Mouse (Mus musculus) mesoderm, embryonic 11.5 days (tissue): Measurements from ENCODE around the gene Grm4.
A peak's percentile ranks its signal among the peaks of the same experiment; 100 is the strongest.

Experiments
- DNase-seq: peaks from one replicate; pipeline ENCODE4 v3.0.0-alpha.2; 2012; ENCODE audit warnings: low read depth, low spot score

The Grm4 gene

DNA sequence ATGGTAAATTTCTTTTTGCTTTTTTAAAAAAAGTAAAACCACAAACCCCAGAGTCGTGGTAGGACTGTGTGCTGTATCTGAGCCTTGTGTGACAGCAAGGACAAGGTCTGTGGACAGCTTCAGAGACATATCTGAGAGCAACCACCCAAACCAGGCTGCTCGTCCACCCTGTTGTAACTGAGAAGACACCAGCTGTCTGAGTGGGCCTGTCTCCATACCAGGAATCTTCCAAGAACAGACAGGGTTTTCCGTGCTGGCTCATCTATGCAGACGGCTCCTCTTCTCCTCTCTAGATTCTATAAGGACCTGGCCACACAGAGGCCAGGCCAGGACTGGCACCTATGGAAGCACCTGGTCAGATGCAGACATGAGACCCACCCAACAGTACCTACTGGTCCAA, 27.8 kb downstream of the Grm4 start:
- DNase-seq = no peak

- no peak for DNase-seq
These were observed 32.9 kb downstream of the Grm4 start for GRCm38 (mm10) chr17:27488173-27488823.

DNA sequence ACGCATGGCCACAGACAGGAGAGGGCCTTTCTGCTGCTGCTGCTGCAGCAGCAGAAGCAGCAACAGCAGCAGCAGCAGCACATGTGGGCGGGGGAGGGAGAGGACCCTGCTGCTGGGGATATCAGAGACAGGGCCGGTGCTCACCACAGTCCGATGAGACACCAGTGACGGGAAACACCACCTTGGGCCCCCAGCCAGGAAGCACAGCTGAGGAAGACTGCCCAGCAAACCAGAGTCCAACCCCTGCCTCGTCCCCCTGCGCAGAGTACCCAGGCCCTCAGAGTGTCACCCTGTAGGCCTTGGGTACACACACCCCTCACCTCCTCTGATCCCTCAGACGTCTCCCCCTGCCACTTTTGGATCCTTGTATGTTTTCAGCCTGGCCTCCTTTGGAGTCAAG, 35.3 kb downstream of the Grm4 start:
- no peak for DNase-seq

DNA sequence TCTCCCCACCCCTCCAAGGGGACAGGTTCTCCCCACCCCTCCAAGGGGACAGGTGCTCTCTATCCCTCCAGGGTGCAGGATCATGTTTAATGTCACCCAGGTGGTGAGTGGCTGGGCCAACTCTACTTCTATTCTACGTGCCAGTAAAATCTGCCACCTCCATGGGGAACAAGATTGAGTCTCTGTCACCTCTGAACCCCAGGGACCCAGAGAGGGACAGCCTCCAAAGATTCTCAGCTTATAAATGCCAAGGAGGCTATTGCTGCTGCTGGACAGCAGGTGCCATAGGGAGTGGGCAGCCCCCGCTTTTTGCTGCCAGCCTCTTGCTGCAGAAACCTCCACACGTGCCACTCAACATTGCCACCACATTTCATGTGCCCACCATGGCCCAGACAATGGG, 37.6 kb downstream of the Grm4 start:
- DNase-seq = no peak

GRCm38 (mm10) chr17:27480143-27481103, 40.8 kb downstream of the Grm4 start:
- DNase-seq = no peak

- DNase-seq = no peak
These were observed 45.6 kb downstream of the Grm4 start for GRCm38 (mm10) chr17:27475650-27476049.

DNA sequence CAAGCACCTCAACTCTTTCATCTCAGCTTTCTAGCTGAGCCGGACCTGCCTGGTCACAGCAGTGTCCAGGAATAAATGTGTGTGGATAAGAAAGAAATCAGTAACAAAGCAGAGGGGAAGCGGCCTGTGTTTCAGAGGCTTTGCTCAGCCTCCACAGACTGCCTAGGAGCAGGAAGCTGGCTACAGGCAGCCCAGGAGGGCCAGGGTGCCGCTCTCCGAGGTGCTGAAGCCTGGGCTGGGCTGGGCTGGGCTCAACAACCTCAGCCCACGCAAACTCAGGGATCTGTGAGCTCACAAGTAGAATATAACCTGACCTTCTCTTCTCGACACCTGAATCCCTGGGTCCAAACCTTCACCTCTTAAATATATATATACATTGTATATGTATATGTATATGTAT, 54.6 kb downstream of the Grm4 start:
- peak; percentile 78 for DNase-seq

DNA sequence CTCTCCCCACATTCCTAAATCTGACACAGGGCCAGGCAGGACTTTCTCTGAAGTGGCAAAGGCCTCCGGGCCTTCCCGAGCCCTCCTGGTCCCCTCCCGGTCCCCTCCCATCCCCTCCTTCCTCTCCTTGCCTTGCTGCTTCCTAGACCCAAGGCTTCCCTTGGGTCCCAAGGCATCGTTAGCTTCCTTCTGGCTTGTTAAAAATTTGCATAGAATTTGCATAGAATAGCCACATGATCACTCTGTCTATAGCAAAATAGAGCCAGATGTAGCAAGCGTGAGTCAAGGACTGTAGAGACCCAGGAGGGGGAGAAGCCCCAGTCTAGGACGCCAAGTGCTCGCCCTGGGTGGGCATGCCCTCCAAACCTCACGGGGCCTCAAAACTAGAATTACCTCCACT, 55.3 kb downstream of the Grm4 start:
- no peak for DNase-seq

- DNase-seq = no peak
These were observed 56.8 kb downstream of the Grm4 start for GRCm38 (mm10) chr17:27464327-27464962.

GRCm38 (mm10) chr17:27459979-27460378, 61.2 kb downstream of the Grm4 start:
- no peak for DNase-seq

- DNase-seq = no peak
These were observed 62.0 kb downstream of the Grm4 start for GRCm38 (mm10) chr17:27459241-27459640.

GRCm38 (mm10) chr17:27457863-27458494, 63.2 kb downstream of the Grm4 start:
- DNase-seq = no peak

DNA sequence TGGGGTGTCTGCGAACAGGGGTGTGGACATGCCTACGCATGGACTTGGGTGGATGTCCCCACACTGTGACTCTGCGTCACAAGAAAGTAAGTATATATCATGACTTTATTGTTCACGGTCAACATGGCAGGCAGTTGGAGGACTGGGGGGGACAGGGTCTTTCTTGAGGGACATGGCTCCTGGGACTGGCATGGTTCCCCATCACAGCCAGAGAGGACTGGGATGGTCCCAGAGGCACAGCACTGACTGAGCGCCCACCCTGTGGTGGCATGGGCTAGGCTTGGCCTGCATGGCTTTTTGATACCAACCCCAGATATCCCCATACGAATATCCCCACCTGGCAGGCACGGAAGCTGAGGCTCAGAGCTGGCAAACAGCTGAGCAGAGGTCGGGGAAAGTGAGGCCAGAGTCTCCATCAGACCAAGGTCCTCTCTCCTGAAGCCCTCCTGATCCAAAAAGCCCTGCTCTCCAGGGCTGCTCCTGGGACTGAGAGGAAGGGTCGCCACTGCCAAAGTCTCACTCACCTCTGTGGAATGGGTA, 64.1 kb downstream of the Grm4 start:
- no peak for DNase-seq

- no peak for DNase-seq
These were observed 64.8 kb downstream of the Grm4 start for GRCm38 (mm10) chr17:27456364-27456763.

- no peak for DNase-seq
These were observed 66.0 kb downstream of the Grm4 start for GRCm38 (mm10) chr17:27455012-27455784.

GRCm38 (mm10) chr17:27454396-27454795, 66.8 kb downstream of the Grm4 start:
- no peak for DNase-seq

DNA sequence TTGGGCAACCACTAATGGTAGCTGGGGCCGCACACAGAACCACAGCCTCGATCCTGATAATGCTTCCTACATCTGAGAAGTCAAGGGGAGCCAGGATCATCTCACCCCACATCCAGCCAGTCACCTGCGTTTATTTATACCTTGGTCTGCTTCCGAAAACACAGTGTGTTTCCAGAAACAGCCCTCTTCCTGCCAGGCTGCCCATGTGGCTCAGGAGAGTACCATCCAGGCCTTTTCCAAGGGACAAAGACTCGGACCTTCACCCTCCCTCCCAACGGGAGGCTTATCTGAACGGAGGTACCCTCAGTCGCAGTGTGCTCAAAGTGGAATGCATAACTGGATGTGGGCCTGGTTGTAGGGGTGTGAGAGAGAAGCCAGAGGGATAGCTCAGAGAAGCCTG, 68.2 kb downstream of the Grm4 start:
- no peak for DNase-seq

DNA sequence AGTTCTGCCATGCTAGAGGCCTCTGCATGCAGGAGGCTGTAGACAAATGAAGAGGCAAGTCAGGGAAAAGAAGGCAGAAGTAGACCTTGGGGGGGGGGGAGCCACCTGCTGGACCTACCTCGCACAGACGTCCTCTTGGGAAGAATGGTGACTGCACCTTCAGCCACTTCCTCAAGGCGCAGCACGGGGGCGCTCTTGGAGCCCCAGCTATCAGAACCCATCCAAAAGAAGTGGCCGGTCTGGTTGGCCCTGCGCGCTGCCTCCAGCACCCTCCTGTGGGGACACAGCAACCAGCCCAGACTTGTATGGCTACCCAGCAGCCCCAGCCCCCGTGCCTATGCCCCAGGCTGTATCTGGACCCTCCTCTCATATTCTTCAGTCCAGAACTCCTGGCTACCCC, 69.4 kb downstream of the Grm4 start:
- no peak for DNase-seq

GRCm38 (mm10) chr17:27451216-27451615, 70.0 kb downstream of the Grm4 start:
- no peak for DNase-seq

DNA sequence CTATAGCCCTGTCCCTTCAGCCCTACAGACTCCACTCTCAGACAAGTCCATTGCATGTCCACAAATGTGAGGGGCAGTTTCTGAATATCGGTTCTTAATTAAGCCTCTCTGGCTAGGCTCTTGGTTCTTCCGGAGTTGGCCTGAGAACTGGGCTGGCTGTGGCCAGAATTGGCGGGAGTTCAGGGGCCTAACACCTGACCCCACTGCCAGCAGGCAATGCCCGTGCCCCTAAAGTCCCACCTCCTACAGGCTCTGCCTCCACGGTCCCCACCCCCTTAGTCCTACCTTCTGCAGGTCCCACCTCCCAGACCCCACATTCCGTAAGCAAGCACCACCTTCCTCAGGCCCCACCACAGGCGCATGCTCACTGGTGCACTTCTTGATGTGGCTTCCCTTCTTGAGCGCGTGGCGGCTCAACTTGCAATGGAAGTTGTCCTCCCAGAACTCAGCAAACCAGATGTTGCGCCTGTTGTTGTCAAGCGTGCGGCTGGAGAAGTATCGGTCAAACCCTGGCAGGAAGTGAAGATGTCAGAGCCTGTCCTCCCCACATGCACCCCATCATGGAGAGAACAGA, 71.4 kb downstream of the Grm4 start:
- no peak for DNase-seq

DNA sequence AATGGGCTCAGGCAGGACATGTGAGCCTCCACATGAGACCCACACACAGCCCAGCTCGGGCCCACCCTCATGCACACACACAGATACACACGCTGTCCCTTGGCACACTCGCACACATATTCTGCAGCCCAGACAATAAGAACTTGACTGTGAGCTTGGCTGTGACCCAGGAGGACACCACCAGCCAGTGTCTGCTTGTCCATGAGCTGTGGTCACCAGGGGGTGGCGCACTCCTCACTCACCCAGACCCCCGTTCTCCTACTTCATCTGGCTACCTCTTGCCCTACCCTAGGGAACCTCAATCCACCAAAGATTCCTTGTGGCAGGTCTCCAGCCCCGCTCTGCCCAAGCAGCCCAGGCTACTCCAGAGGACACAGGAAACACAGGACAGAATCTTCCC, 72.5 kb downstream of the Grm4 start:
- no peak for DNase-seq
